Mouse (Mus musculus) gastrocnemius, adult 2 months (tissue): ENCODE measurements around the gene Slc30a3. TPM values are rescaled to one million over a fixed set of nuclear protein-coding genes. Genes with fewer than 3 reads are reported as not detected.

Source experiments
- DNase-seq: peaks from one replicate; pipeline ENCODE4 v3.0.0; 2022
- H3K27ac ChIP-seq: fragments of 200-600 bp; 2 replicates; pipeline ENCODE4 v1.8.1; 2022; ENCODE audit warnings: mild to moderate bottlenecking
- H3K4me3 ChIP-seq: fragments of 200-600 bp; 2 replicates; pipeline ENCODE4 v1.8.1; 2022; ENCODE audit warnings: mild to moderate bottlenecking, moderate library complexity
- CTCF ChIP-seq: fragments of 200-600 bp; IDR thresholded peaks from 2 replicates; pipeline ENCODE4 v1.8.1; 2022; ENCODE audit warnings: antibody characterized with exemption, mild to moderate bottlenecking, moderate library complexity
- intact Hi-C: fragments of 180-260 bp; cut with DNase I; formaldehyde crosslinking; loops from one replicate; pipeline ENCODE4 v1.15.1; 2025
- total RNA-seq, 2 experiments: library from RNA; stranded (reverse); gene quantifications; 2 replicates each; pipeline ENCODE4 v1.2.3; 2021

Slc30a3 gene
- total RNA-seq, 2 experiments from 2014 or later = not detected

GRCm38 (mm10) chr5:31083949-31084348 is 24.1 kb downstream of the Slc30a3 start:
- no peak overlapping the region for H3K4me3 ChIP-seq
- H3K27ac ChIP-seq = no peak overlapping the region
- intact Hi-C loops = no loop called here
- no peak for TF ChIP-seq CTCF
- no peak for DNase-seq

- H3K4me3 ChIP-seq = peak overlapping the region; percentile 44
- H3K27ac ChIP-seq = no peak overlapping the region
- TF ChIP-seq CTCF = no peak
- no peak for DNase-seq
- intact Hi-C loops = no loop called here
Measured at GRCm38 (mm10) chr5:31082935-31083625, 25.0 kb downstream of the Slc30a3 start.

DNA sequence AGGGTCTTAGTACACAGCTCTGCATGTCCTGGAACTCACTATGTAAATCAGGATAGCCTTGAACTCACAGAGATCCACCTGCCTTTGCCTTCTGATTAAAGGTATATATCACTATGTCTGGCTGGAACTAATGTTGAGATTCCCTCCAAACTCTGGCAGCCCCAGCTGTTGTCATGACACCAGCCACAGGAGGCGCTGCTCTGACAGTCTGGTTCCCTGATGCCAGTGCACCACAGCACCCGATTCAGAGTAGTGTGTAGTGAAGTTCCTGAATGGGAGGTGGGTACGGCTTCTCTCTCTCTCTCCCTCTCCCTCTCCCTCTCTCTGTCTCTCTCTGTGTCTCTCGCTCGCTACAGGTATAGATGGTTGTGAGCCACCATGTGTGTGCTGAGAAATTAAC is 25.7 kb downstream of the Slc30a3 start:
- intact Hi-C loops = no loop called here
- no peak overlapping the region for H3K27ac ChIP-seq
- peak overlapping the region; percentile 44; the same call in 1 of the 2 replicates for H3K4me3 ChIP-seq
- peak; percentile 68 for TF ChIP-seq CTCF
- DNase-seq = peak; percentile 79

GRCm38 (mm10) chr5:31081386-31081785 is 26.7 kb downstream of the Slc30a3 start:
- H3K27ac ChIP-seq = no peak overlapping the region
- intact Hi-C loops = no loop called here
- peak; percentile 48 for DNase-seq
- H3K4me3 ChIP-seq = no peak overlapping the region
- peak; percentile 68 for TF ChIP-seq CTCF

GRCm38 (mm10) chr5:31080795-31081164 is 27.3 kb downstream of the Slc30a3 start:
- H3K27ac ChIP-seq = 0 out of 2 replicates have a peak overlapping the region, but pooled peaks have one; percentile 2
- no peak for DNase-seq
- intact Hi-C loops = no loop called here

GRCm38 (mm10) chr5:31080059-31080794 is 27.8 kb downstream of the Slc30a3 start:
- intact Hi-C loops = no loop called here
- no peak for TF ChIP-seq CTCF
- no peak overlapping the region for H3K4me3 ChIP-seq
- DNase-seq = no peak
- 0 out of 2 replicates have a peak overlapping the region, but pooled peaks have one; percentile 2 for H3K27ac ChIP-seq

More at GRCm38 (mm10) chr5:31080795-31081164, 27.3 kb downstream of the Slc30a3 start:
- no peak overlapping the region for H3K4me3 ChIP-seq
- no peak for TF ChIP-seq CTCF

GRCm38 (mm10) chr5:31076346-31076745 is 31.7 kb downstream of the Slc30a3 start:
- no peak for TF ChIP-seq CTCF
- Histone ChIP-seq H3K27ac (no peak overlapping the region), H3K4me3 (no peak overlapping the region)
- DNase-seq = no peak
- intact Hi-C loops = no loop called here

GRCm38 (mm10) chr5:31073176-31073575 is 34.9 kb downstream of the Slc30a3 start:
- H3K4me3 ChIP-seq = no peak overlapping the region
- no peak for DNase-seq
- intact Hi-C loops = no loop called here
- no peak for TF ChIP-seq CTCF
- no peak overlapping the region for H3K27ac ChIP-seq

- no peak overlapping the region for H3K27ac ChIP-seq
- H3K4me3 ChIP-seq = no peak overlapping the region
- intact Hi-C loops = no loop called here
- DNase-seq = no peak
- no peak for TF ChIP-seq CTCF
Measured at GRCm38 (mm10) chr5:31071821-31072220, 36.2 kb downstream of the Slc30a3 start.

- no peak for TF ChIP-seq CTCF
- H3K4me3 ChIP-seq = no peak overlapping the region
- intact Hi-C loops = no loop called here
Measured at GRCm38 (mm10) chr5:31071059-31071458, 37.0 kb downstream of the Slc30a3 start.

GRCm38 (mm10) chr5:31069810-31070209 is 38.2 kb downstream of the Slc30a3 start:
- no peak for DNase-seq
- TF ChIP-seq CTCF = no peak
- intact Hi-C loops = no loop called here
- no peak overlapping the region for H3K4me3 ChIP-seq
- no peak overlapping the region for H3K27ac ChIP-seq

More at GRCm38 (mm10) chr5:31071059-31071458, 37.0 kb downstream of the Slc30a3 start:
- H3K27ac ChIP-seq = no peak overlapping the region
- no peak for DNase-seq

- Histone ChIP-seq H3K27ac (peak overlapping the region; percentile 90), H3K4me3 (peak overlapping the region; percentile 88)
- intact Hi-C loops = no loop called here
- no peak for TF ChIP-seq CTCF
- no peak for DNase-seq
Measured at GRCm38 (mm10) chr5:31055216-31056140, 52.6 kb downstream of the Slc30a3 start.
